Mouse (Mus musculus) gastrocnemius, adult 8-10 months (tissue): ENCODE measurements around the gene Rnasel. TPM values are rescaled to one million over a fixed set of nuclear protein-coding genes. Genes with fewer than 3 reads are reported as not detected.
A peak's percentile ranks its signal among the peaks of the same experiment; 100 is the strongest.

Source experiments
- DNase-seq, 2 experiments: peaks; one replicate each; pipeline ENCODE4 v3.0.0; 2022; ENCODE audit warnings: low spot score in 2 of 2
- total RNA-seq, 4 experiments: library from RNA; stranded (reverse); gene quantifications; 2 replicates each; pipeline ENCODE4 v1.2.4; 2022

Gene Rnasel
- 1 to 10 TPM in 3 of 4 experiments, under 1 TPM in 1; 0.63 to 1.8 (median 1.2) TPM for total RNA-seq

- no peak for DNase-seq
Observed at GRCm38 (mm10) chr1:153749211-153749801, at the start of gene Rnasel. Gene Rnasel (plus strand): TSS chr1:153749426.

- DNase-seq: no peak
Observed at GRCm38 (mm10) chr1:153700448-153701063, 48.7 kb upstream of the Rnasel start.

GRCm38 (mm10) chr1:153701461-153701860, 47.8 kb upstream of the Rnasel start:
- no peak for DNase-seq

GRCm38 (mm10) chr1:153702166-153702852, 46.9 kb upstream of the Rnasel start:
- no peak for DNase-seq

- no peak for DNase-seq
Observed at GRCm38 (mm10) chr1:153702853-153703410, 46.3 kb upstream of the Rnasel start.

GRCm38 (mm10) chr1:153703445-153703991, 45.7 kb upstream of the Rnasel start:
- DNase-seq: no peak

GRCm38 (mm10) chr1:153704174-153704573, 45.1 kb upstream of the Rnasel start:
- DNase-seq: no peak

- DNase-seq: no peak
Observed at GRCm38 (mm10) chr1:153704996-153705395, 44.2 kb upstream of the Rnasel start.

GRCm38 (mm10) chr1:153708626-153709025, 40.6 kb upstream of the Rnasel start:
- DNase-seq: no peak

- DNase-seq: no peak
Observed at GRCm38 (mm10) chr1:153709451-153709850, 39.8 kb upstream of the Rnasel start.

GRCm38 (mm10) chr1:153711544-153712262, 37.5 kb upstream of the Rnasel start:
- DNase-seq: no peak

- DNase-seq: no peak
Observed at GRCm38 (mm10) chr1:153712633-153713032, 36.6 kb upstream of the Rnasel start.

GRCm38 (mm10) chr1:153717990-153718389, 31.2 kb upstream of the Rnasel start:
- DNase-seq: no peak

GRCm38 (mm10) chr1:153720935-153721334, 28.3 kb upstream of the Rnasel start:
- no peak for DNase-seq

GRCm38 (mm10) chr1:153721565-153722310, 27.5 kb upstream of the Rnasel start:
- no peak for DNase-seq

- DNase-seq: no peak
Observed at GRCm38 (mm10) chr1:153723426-153723825, 25.8 kb upstream of the Rnasel start.

- no peak for DNase-seq
Observed at GRCm38 (mm10) chr1:153726636-153727035, 22.6 kb upstream of the Rnasel start.

- DNase-seq: no peak
Observed at GRCm38 (mm10) chr1:153729806-153730205, 19.4 kb upstream of the Rnasel start.

GRCm38 (mm10) chr1:153730671-153731070, 18.6 kb upstream of the Rnasel start:
- peak; percentile 17 to 45 for DNase-seq

- no peak for DNase-seq
Observed at GRCm38 (mm10) chr1:153733181-153733580, 16.0 kb upstream of the Rnasel start.

- DNase-seq: no peak
Observed at GRCm38 (mm10) chr1:153734866-153735265, 14.4 kb upstream of the Rnasel start.
